Mouse (Mus musculus) stomach, adult 2 months (tissue): ENCODE results near the gene Padi4. TPM values are rescaled to one million over a fixed set of nuclear protein-coding genes. Genes with fewer than 3 reads are reported as not detected.

Experiments
- polyA plus RNA-seq: library from polyadenylated mRNA; depleted of rRNA; stranded (reverse); fragments of >200 nt; gene quantifications from 2 replicates; pipeline ENCODE4 v1.2.3, GENCODE M21; 2012; rRNA removed

The Padi4 gene
- 1.7 and 2.8 TPM in 2 replicates for polyA plus RNA-seq

GRCm38 (mm10) chr4:140774025-140774800 lies at the start of gene Padi4:
Gene Padi4 (minus strand): TSS chr4:140774236.

GRCm38 (mm10) chr4:140810458-140811260 lies 36.6 kb upstream of the Padi4 start, which contains the start of gene Padi3:
Gene Padi3 (minus strand): TSS chr4:140810648.

GRCm38 (mm10) chr4:140742543-140742942 lies 31.5 kb downstream of the Padi4 start, which contains the start of gene Padi6:
Gene Padi6 (minus strand): TSS chr4:140742643.

GRCm38 (mm10) chr4:140700269-140701018 lies 73.6 kb downstream of the Padi4 start, which contains the start of gene Rcc2:
Gene Rcc2 (plus strand): TSS chr4:140700541.

Other genes starting within 250 kb of the Padi4 start
- 16.2 and 17.3 TPM in 2 replicates for gene Arhgef10l, start 108.2 kb downstream of the Padi4 start, polyA plus RNA-seq
- gene Rcc2, start 73.7 kb downstream of the Padi4 start, polyA plus RNA-seq: 26.9 and 27.2 TPM in 2 replicates
- gene Padi6, start 31.6 kb downstream of the Padi4 start, polyA plus RNA-seq: not detected in 2 replicates
- gene Padi3, start 36.4 kb upstream of the Padi4 start, polyA plus RNA-seq: 0.09 TPM in 1 of 2 replicates, not detected in the other
- gene Padi1, start 71.5 kb upstream of the Padi4 start, polyA plus RNA-seq: 1.5 and 2.0 TPM in 2 replicates
- 1.1 and 2.2 TPM in 2 replicates for gene Padi2, start 132.1 kb upstream of the Padi4 start, polyA plus RNA-seq
- 118 and 191 TPM in 2 replicates for gene Sdhb, start 187.0 kb upstream of the Padi4 start, polyA plus RNA-seq
- gene Atp13a2, start 212.6 kb upstream of the Padi4 start, polyA plus RNA-seq: 46.3 and 68.4 TPM in 2 replicates
- 37.7 and 48.4 TPM in 2 replicates for gene Mfap2, start 236.2 kb upstream of the Padi4 start, polyA plus RNA-seq